In the genomic region with DNA sequence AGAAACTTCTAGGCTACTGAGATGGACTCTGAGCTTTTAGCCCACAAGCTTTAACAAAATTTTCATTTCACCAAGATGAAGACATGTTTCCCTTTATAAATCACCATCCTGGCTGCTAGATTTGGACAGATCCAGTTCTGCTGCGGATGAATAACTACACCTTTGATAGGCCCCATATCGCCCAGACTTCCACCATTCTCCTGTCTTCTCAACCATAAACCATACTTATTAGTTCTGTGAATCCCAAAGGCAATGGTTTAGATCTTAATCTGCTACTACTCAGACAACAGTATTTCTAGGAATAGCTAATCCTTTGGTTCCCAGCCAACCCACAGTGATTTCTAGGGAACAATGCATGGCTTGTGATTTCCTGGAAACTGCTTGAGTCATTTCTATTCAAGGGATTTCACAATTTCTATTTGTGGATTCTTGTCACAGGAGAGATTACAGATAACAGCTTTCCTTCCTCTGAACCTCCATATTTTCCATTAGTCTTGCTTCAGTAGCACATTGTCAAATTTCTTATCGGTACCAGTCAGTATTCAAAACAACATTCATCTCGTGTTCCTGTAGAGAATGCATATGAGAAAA, we compare ENCODE assay signal across 22 mouse cellular contexts. TPM values are rescaled to one million over a fixed set of nuclear protein-coding genes. Genes with fewer than 3 reads are reported as not detected.
DNase-seq lines count a peak whose midpoint lies in the region; ATAC-seq and TF ChIP-seq lines count a peak whose summit lies in the region.
"Had no signal": no experiment of that assay in that cellular context is flagged by ENCODE, and none has a peak within 500 bp of the region (broad histone marks: within the 10 kb centered on the region; RNA-seq: fewer than 3 reads in every experiment).

No protein-coding gene starts in this region.

- 78% methylated on average over 4 of the region's 4 CpGs for WGBS in intestine, postnatal 0 days
- 80% methylated on average over 4 of the region's 4 CpGs for WGBS in intestine, embryonic 16.5 days
- WGBS in midbrain, embryonic 12.5 days, result 69% methylated on average over 4 of the region's 4 CpGs
- WGBS in midbrain, embryonic 16.5 days, result 51% methylated on average over 4 of the region's 4 CpGs
- 44% methylated on average over 4 of the region's 4 CpGs for WGBS in lung, postnatal 0 days
- 42% methylated on average over 4 of the region's 4 CpGs for WGBS in midbrain, postnatal 0 days

- ATAC-seq in intestine, postnatal 0 days, result peak; percentile 25; the same call in 1 of the 2 replicates
- no peak for ATAC-seq in intestine, embryonic 16.5 days
- peak; percentile 71 for ATAC-seq in midbrain, embryonic 12.5 days (ENCODE audit: low FRiP score, low read depth)
- no peak for ATAC-seq in midbrain, embryonic 16.5 days
- peak; percentile 68 for ATAC-seq in lung, postnatal 0 days
- ATAC-seq in midbrain, postnatal 0 days (ENCODE audit: low FRiP score), result no peak
- ATAC-seq: activated CD4-positive, CD25-positive, alpha-beta regulatory T cell, adult 4 months; forebrain, embryonic 15.5 days had no signal

- peak; percentile 76 for DNase-seq in lung, postnatal 0 days (ENCODE audit: low spot score)
- DNase-seq in midbrain, postnatal 0 days (ENCODE audit: low spot score), result peak; percentile 41
- DNase-seq in urinary bladder, adult 18-20 months (ENCODE audit: low spot score in 2 of 2), result no peak
- no peak for DNase-seq in ovary, adult 18-20 months (ENCODE audit: low spot score)
- DNase-seq: cerebellum, adult 11-12 months; heart, postnatal 4 days; kidney, postnatal 4 days; left cerebral cortex, postnatal 4 days; thymus, postnatal 4 days had no signal

- no peak overlapping the region for H3K27ac ChIP-seq in intestine, postnatal 0 days (ENCODE audit: low read depth, low read length)
- H3K27ac ChIP-seq in intestine, embryonic 16.5 days (ENCODE audit: low read length), result no peak overlapping the region
- H3K27ac ChIP-seq in midbrain, embryonic 12.5 days (replicated peaks), result no peak overlapping the region
- no peak overlapping the region for H3K27ac ChIP-seq in midbrain, embryonic 16.5 days (ENCODE audit: low read length)
- H3K27ac ChIP-seq in lung, postnatal 0 days (ENCODE audit: low read length), result no peak overlapping the region
- H3K27ac ChIP-seq in midbrain, postnatal 0 days (ENCODE audit: low read depth, low read length), result no peak overlapping the region
- H3K27ac ChIP-seq: forebrain, embryonic 15.5 days; liver, embryonic 14.5 days had no signal

- peak; percentile 98 for TF ChIP-seq EP300 in lung, postnatal 0 days (IDR thresholded peaks at IDR 0.05)

- TF ChIP-seq CTCF in intestine, postnatal 0 days (IDR thresholded peaks at IDR 0.05; ENCODE audit: low read depth), result no peak
- TF ChIP-seq CTCF in lung, postnatal 0 days (IDR thresholded peaks at IDR 0.05), result no peak
- TF ChIP-seq CTCF in midbrain, postnatal 0 days (IDR thresholded peaks at IDR 0.05), result no peak

- H3K4me1 ChIP-seq in intestine, postnatal 0 days (replicated peaks; ENCODE audit: control insufficient read depth, insufficient read depth, low read length), result no peaks in the 10 kb centered on the region
- no peaks in the 10 kb centered on the region for H3K4me1 ChIP-seq in intestine, embryonic 16.5 days (ENCODE audit: control insufficient read depth, insufficient read depth, low read length)
- no peaks in the 10 kb centered on the region for H3K4me1 ChIP-seq in midbrain, embryonic 12.5 days
- H3K4me1 ChIP-seq in midbrain, embryonic 16.5 days (ENCODE audit: control insufficient read depth, insufficient read depth, low read length), result no peaks in the 10 kb centered on the region
- H3K4me1 ChIP-seq in lung, postnatal 0 days (ENCODE audit: insufficient read depth, low read depth, low read length), result no peaks in the 10 kb centered on the region
- no peaks in the 10 kb centered on the region for H3K4me1 ChIP-seq in midbrain, postnatal 0 days (ENCODE audit: insufficient read depth, low read length)
- H3K4me1 ChIP-seq: forebrain, embryonic 15.5 days had no signal

- H3K4me2 ChIP-seq in intestine, postnatal 0 days (replicated peaks; ENCODE audit: low read depth), result no peak overlapping the region
- H3K4me2 ChIP-seq in intestine, embryonic 16.5 days (ENCODE audit: low read depth, low read length), result no peak overlapping the region
- H3K4me2 ChIP-seq in midbrain, embryonic 12.5 days (replicated peaks), result no peak overlapping the region
- H3K4me2 ChIP-seq in midbrain, embryonic 16.5 days (ENCODE audit: low read length), result no peak overlapping the region
- H3K4me2 ChIP-seq in lung, postnatal 0 days (replicated peaks; ENCODE audit: low read depth, low read length), result no peak overlapping the region
- H3K4me2 ChIP-seq in midbrain, postnatal 0 days (ENCODE audit: low read depth, low read length, poor library complexity, severe bottlenecking), result no peak overlapping the region
- H3K4me2 ChIP-seq: forebrain, embryonic 15.5 days; heart, embryonic 11.5 days had no signal

- no peak overlapping the region for H3K4me3 ChIP-seq in intestine, postnatal 0 days (ENCODE audit: low read depth, low read length)
- no peak overlapping the region for H3K4me3 ChIP-seq in intestine, embryonic 16.5 days (ENCODE audit: low read length)
- H3K4me3 ChIP-seq in midbrain, embryonic 12.5 days, result no peak overlapping the region
- H3K4me3 ChIP-seq in midbrain, embryonic 16.5 days (ENCODE audit: low read depth, low read length), result no peak overlapping the region
- no peak overlapping the region for H3K4me3 ChIP-seq in lung, postnatal 0 days (ENCODE audit: low read depth, low read length)
- no peak overlapping the region for H3K4me3 ChIP-seq in midbrain, postnatal 0 days (ENCODE audit: low read depth, low read length)
- H3K4me3 ChIP-seq: forebrain, embryonic 15.5 days had no signal

- H3K36me3 ChIP-seq in intestine, postnatal 0 days (ENCODE audit: control insufficient read depth, insufficient read depth), result no peaks in the 10 kb centered on the region
- no peaks in the 10 kb centered on the region for H3K36me3 ChIP-seq in intestine, embryonic 16.5 days (ENCODE audit: control insufficient read depth, insufficient read depth, low read length)
- H3K36me3 ChIP-seq in midbrain, embryonic 12.5 days, result no peaks in the 10 kb centered on the region
- H3K36me3 ChIP-seq in midbrain, embryonic 16.5 days (ENCODE audit: control insufficient read depth, insufficient read depth, low read length), result no peaks in the 10 kb centered on the region
- no peaks in the 10 kb centered on the region for H3K36me3 ChIP-seq in lung, postnatal 0 days (ENCODE audit: insufficient read depth, low read length)
- H3K36me3 ChIP-seq in midbrain, postnatal 0 days (ENCODE audit: insufficient read depth, low read length), result no peaks in the 10 kb centered on the region
- H3K36me3 ChIP-seq: forebrain, embryonic 15.5 days had no signal

- no peaks in the 10 kb centered on the region for H3K9me3 ChIP-seq in intestine, postnatal 0 days (ENCODE audit: control insufficient read depth)
- no peaks in the 10 kb centered on the region for H3K9me3 ChIP-seq in intestine, embryonic 16.5 days (ENCODE audit: control insufficient read depth, low read length)
- no peaks in the 10 kb centered on the region for H3K9me3 ChIP-seq in midbrain, embryonic 12.5 days
- no peaks in the 10 kb centered on the region for H3K9me3 ChIP-seq in midbrain, embryonic 16.5 days (replicated peaks; ENCODE audit: control insufficient read depth, low read length, poor library complexity, severe bottlenecking)
- no peaks in the 10 kb centered on the region for H3K9me3 ChIP-seq in lung, postnatal 0 days (ENCODE audit: low read length)
- no peaks in the 10 kb centered on the region for H3K9me3 ChIP-seq in midbrain, postnatal 0 days (ENCODE audit: low read length)
- H3K9me3 ChIP-seq: forebrain, embryonic 15.5 days had no signal

- no peak overlapping the region for H3K9ac ChIP-seq in intestine, postnatal 0 days (ENCODE audit: low read depth, low read length)
- no peak overlapping the region for H3K9ac ChIP-seq in intestine, embryonic 16.5 days (ENCODE audit: low read depth, low read length)
- H3K9ac ChIP-seq in midbrain, embryonic 12.5 days (replicated peaks), result no peak overlapping the region
- H3K9ac ChIP-seq in midbrain, embryonic 16.5 days (ENCODE audit: low read depth, low read length), result no peak overlapping the region
- H3K9ac ChIP-seq in lung, postnatal 0 days (replicated peaks; ENCODE audit: low read depth), result no peak overlapping the region
- no peak overlapping the region for H3K9ac ChIP-seq in midbrain, postnatal 0 days (replicated peaks; ENCODE audit: low read length, poor library complexity, severe bottlenecking)
- H3K9ac ChIP-seq: forebrain, embryonic 15.5 days; liver, embryonic 14.5 days had no signal

- H3K27me3 ChIP-seq in intestine, postnatal 0 days (replicated peaks; ENCODE audit: control insufficient read depth, insufficient read depth, low read length), result no peaks in the 10 kb centered on the region
- no peaks in the 10 kb centered on the region for H3K27me3 ChIP-seq in intestine, embryonic 16.5 days (replicated peaks; ENCODE audit: control insufficient read depth, insufficient read depth, low read length)
- no peaks in the 10 kb centered on the region for H3K27me3 ChIP-seq in midbrain, embryonic 12.5 days
- no peaks in the 10 kb centered on the region for H3K27me3 ChIP-seq in midbrain, embryonic 16.5 days (ENCODE audit: control insufficient read depth, insufficient read depth, low read depth, low read length)
- H3K27me3 ChIP-seq in lung, postnatal 0 days (replicated peaks; ENCODE audit: insufficient read depth, low read length), result no peaks in the 10 kb centered on the region
- no peaks in the 10 kb centered on the region for H3K27me3 ChIP-seq in midbrain, postnatal 0 days (ENCODE audit: insufficient read depth, low read length)
- H3K27me3 ChIP-seq: forebrain, embryonic 15.5 days had no signal

RNA-seq across cellular contexts. Expression of a gene that starts 6.6 kb away (rescaled TPM):
- polyA plus RNA-seq in intestine, postnatal 0 days (2015; fragmentation: Nextera tagmentation; extraction: Ambion mirVana), result not detected in 2 replicates
- 0.21 TPM in 1 of 2 replicates, not detected in the other for polyA plus RNA-seq in intestine, embryonic 16.5 days (2015; fragmentation: Nextera tagmentation; extraction: Ambion mirVana)
- polyA plus RNA-seq in midbrain, embryonic 12.5 days (2016; fragmentation: Nextera tagmentation; extraction: Ambion mirVana), result not detected in 2 replicates
- polyA plus RNA-seq in midbrain, embryonic 16.5 days (2015; fragmentation: Nextera tagmentation; extraction: Ambion mirVana), result 0.21 TPM in 1 of 2 replicates, not detected in the other
- not detected in 2 replicates for polyA plus RNA-seq in lung, postnatal 0 days (2015; fragmentation: Nextera tagmentation; extraction: Ambion mirVana)
- not detected in 2 replicates for total RNA-seq in midbrain, postnatal 0 days (2014; rRNA removed)
- polyA plus RNA-seq in midbrain, postnatal 0 days (2015; fragmentation: Nextera tagmentation; extraction: Ambion mirVana), result not detected in 2 replicates
- total RNA-seq: gastrocnemius, adult 18-20 months; heart, postnatal 4 days; layer of hippocampus, postnatal 14 days; left cerebral cortex, postnatal 4 days; megakaryocyte progenitor cell, adult 5-6 weeks had no signal
- polyA plus RNA-seq: activated CD4-positive, CD25-positive, alpha-beta regulatory T cell, adult 4 months; cortical plate, adult 2 months; forebrain, embryonic 15.5 days; heart, embryonic 11.5 days; liver, embryonic 14.5 days had no signal

RNA-seq across cellular contexts. Expression of a gene that starts 13.8 kb away (rescaled TPM):
- not detected in 2 replicates for polyA plus RNA-seq in intestine, postnatal 0 days (2015; fragmentation: Nextera tagmentation; extraction: Ambion mirVana)
- polyA plus RNA-seq in intestine, embryonic 16.5 days (2015; fragmentation: Nextera tagmentation; extraction: Ambion mirVana), result 0.34 TPM in 1 of 2 replicates, not detected in the other
- polyA plus RNA-seq in midbrain, embryonic 12.5 days (2016; fragmentation: Nextera tagmentation; extraction: Ambion mirVana), result not detected in 2 replicates
- polyA plus RNA-seq in midbrain, embryonic 16.5 days (2015; fragmentation: Nextera tagmentation; extraction: Ambion mirVana), result not detected in 2 replicates
- not detected in 2 replicates for polyA plus RNA-seq in lung, postnatal 0 days (2015; fragmentation: Nextera tagmentation; extraction: Ambion mirVana)
- not detected in 2 replicates for total RNA-seq in midbrain, postnatal 0 days (2014; rRNA removed)
- not detected in 2 replicates for polyA plus RNA-seq in midbrain, postnatal 0 days (2015; fragmentation: Nextera tagmentation; extraction: Ambion mirVana)
- total RNA-seq: gastrocnemius, adult 18-20 months; heart, postnatal 4 days; layer of hippocampus, postnatal 14 days; left cerebral cortex, postnatal 4 days; megakaryocyte progenitor cell, adult 5-6 weeks had no signal
- polyA plus RNA-seq: activated CD4-positive, CD25-positive, alpha-beta regulatory T cell, adult 4 months; cortical plate, adult 2 months; forebrain, embryonic 15.5 days; heart, embryonic 11.5 days; liver, embryonic 14.5 days; testis, adult 2 months had no signal

RNA-seq across cellular contexts. Expression of a gene that starts 16.2 kb away (rescaled TPM):
- polyA plus RNA-seq in intestine, postnatal 0 days (2015; fragmentation: Nextera tagmentation; extraction: Ambion mirVana), result not detected in 2 replicates
- not detected in 2 replicates for polyA plus RNA-seq in intestine, embryonic 16.5 days (2015; fragmentation: Nextera tagmentation; extraction: Ambion mirVana)
- polyA plus RNA-seq in midbrain, embryonic 12.5 days (2016; fragmentation: Nextera tagmentation; extraction: Ambion mirVana), result not detected in 2 replicates
- polyA plus RNA-seq in midbrain, embryonic 16.5 days (2015; fragmentation: Nextera tagmentation; extraction: Ambion mirVana), result not detected in 2 replicates
- not detected in 2 replicates for polyA plus RNA-seq in lung, postnatal 0 days (2015; fragmentation: Nextera tagmentation; extraction: Ambion mirVana)
- not detected in 2 replicates for total RNA-seq in midbrain, postnatal 0 days (2014; rRNA removed)
- polyA plus RNA-seq in midbrain, postnatal 0 days (2015; fragmentation: Nextera tagmentation; extraction: Ambion mirVana), result not detected in 2 replicates
- total RNA-seq: gastrocnemius, adult 18-20 months; heart, postnatal 4 days; layer of hippocampus, postnatal 14 days; left cerebral cortex, postnatal 4 days; megakaryocyte progenitor cell, adult 5-6 weeks had no signal
- polyA plus RNA-seq: cortical plate, adult 2 months; forebrain, embryonic 15.5 days; heart, embryonic 11.5 days; liver, embryonic 14.5 days; testis, adult 2 months had no signal

RNA-seq across cellular contexts. Expression of a gene that starts 29.2 kb away (rescaled TPM):
- not detected in 2 replicates for polyA plus RNA-seq in intestine, postnatal 0 days (2015; fragmentation: Nextera tagmentation; extraction: Ambion mirVana)
- not detected in 2 replicates for polyA plus RNA-seq in intestine, embryonic 16.5 days (2015; fragmentation: Nextera tagmentation; extraction: Ambion mirVana)
- not detected in 2 replicates for polyA plus RNA-seq in midbrain, embryonic 12.5 days (2016; fragmentation: Nextera tagmentation; extraction: Ambion mirVana)
- polyA plus RNA-seq in midbrain, embryonic 16.5 days (2015; fragmentation: Nextera tagmentation; extraction: Ambion mirVana), result not detected in 2 replicates
- polyA plus RNA-seq in lung, postnatal 0 days (2015; fragmentation: Nextera tagmentation; extraction: Ambion mirVana), result not detected in 2 replicates
- not detected in 2 replicates for total RNA-seq in midbrain, postnatal 0 days (2014; rRNA removed)
- not detected in 2 replicates for polyA plus RNA-seq in midbrain, postnatal 0 days (2015; fragmentation: Nextera tagmentation; extraction: Ambion mirVana)
- total RNA-seq: gastrocnemius, adult 18-20 months; heart, postnatal 4 days; layer of hippocampus, postnatal 14 days; left cerebral cortex, postnatal 4 days; megakaryocyte progenitor cell, adult 5-6 weeks had no signal
- polyA plus RNA-seq: activated CD4-positive, CD25-positive, alpha-beta regulatory T cell, adult 4 months; cortical plate, adult 2 months; forebrain, embryonic 15.5 days; heart, embryonic 11.5 days; liver, embryonic 14.5 days; testis, adult 2 months had no signal

RNA-seq across cellular contexts. Expression of a gene that starts 32.9 kb away (rescaled TPM):
- not detected in 2 replicates for polyA plus RNA-seq in intestine, postnatal 0 days (2015; fragmentation: Nextera tagmentation; extraction: Ambion mirVana)
- polyA plus RNA-seq in intestine, embryonic 16.5 days (2015; fragmentation: Nextera tagmentation; extraction: Ambion mirVana), result not detected in 2 replicates
- polyA plus RNA-seq in midbrain, embryonic 12.5 days (2016; fragmentation: Nextera tagmentation; extraction: Ambion mirVana), result not detected in 2 replicates
- polyA plus RNA-seq in midbrain, embryonic 16.5 days (2015; fragmentation: Nextera tagmentation; extraction: Ambion mirVana), result not detected in 2 replicates
- polyA plus RNA-seq in lung, postnatal 0 days (2015; fragmentation: Nextera tagmentation; extraction: Ambion mirVana), result not detected in 2 replicates
- not detected in 2 replicates for total RNA-seq in midbrain, postnatal 0 days (2014; rRNA removed)
- not detected in 2 replicates for polyA plus RNA-seq in midbrain, postnatal 0 days (2015; fragmentation: Nextera tagmentation; extraction: Ambion mirVana)
- total RNA-seq: gastrocnemius, adult 18-20 months; heart, postnatal 4 days; layer of hippocampus, postnatal 14 days; left cerebral cortex, postnatal 4 days; megakaryocyte progenitor cell, adult 5-6 weeks had no signal
- polyA plus RNA-seq: activated CD4-positive, CD25-positive, alpha-beta regulatory T cell, adult 4 months; cortical plate, adult 2 months; forebrain, embryonic 15.5 days; heart, embryonic 11.5 days; liver, embryonic 14.5 days; testis, adult 2 months had no signal

Comparison
In these comparisons a context has a peak if more than half of its experiments do, and no peak if none do; other contexts are left out.
1. ATAC-seq: peak in intestine, postnatal 0 days (single experiment), midbrain, embryonic 12.5 days (single experiment) and lung, postnatal 0 days (single experiment); none in intestine, embryonic 16.5 days (single experiment), midbrain, embryonic 16.5 days (single experiment) and midbrain, postnatal 0 days (single experiment).
2. DNase-seq: peak in lung, postnatal 0 days (single experiment) and midbrain, postnatal 0 days (single experiment); none in urinary bladder, adult 18-20 months (0 of 2) and ovary, adult 18-20 months (single experiment).